Mouse (Mus musculus): ENCODE results near the gene Nmnat2.

GRCm38 (mm10) chr1:152992271-152993134 lies 37.7 kb downstream of the Nmnat2 start:
- TF ChIP-seq POLR2A (IDR thresholded peaks at IDR 0.05; ENCODE audit: extremely low read depth, insufficient read depth, low read length) (no peak), CTCF (IDR thresholded peaks at IDR 0.05; ENCODE audit: low read depth, low read length) (no peak)

Measured in liver, adult 2 months (tissue).